Mouse (Mus musculus): ENCODE measurements around the gene Mrps24. TPM values are rescaled to one million over a fixed set of nuclear protein-coding genes. Genes with fewer than 3 reads are reported as not detected.

Mrps24 gene
- polyA plus RNA-seq (2015; fragmentation: Nextera tagmentation; extraction: Ambion mirVana): 197 and 212 TPM in 2 replicates

DNA sequence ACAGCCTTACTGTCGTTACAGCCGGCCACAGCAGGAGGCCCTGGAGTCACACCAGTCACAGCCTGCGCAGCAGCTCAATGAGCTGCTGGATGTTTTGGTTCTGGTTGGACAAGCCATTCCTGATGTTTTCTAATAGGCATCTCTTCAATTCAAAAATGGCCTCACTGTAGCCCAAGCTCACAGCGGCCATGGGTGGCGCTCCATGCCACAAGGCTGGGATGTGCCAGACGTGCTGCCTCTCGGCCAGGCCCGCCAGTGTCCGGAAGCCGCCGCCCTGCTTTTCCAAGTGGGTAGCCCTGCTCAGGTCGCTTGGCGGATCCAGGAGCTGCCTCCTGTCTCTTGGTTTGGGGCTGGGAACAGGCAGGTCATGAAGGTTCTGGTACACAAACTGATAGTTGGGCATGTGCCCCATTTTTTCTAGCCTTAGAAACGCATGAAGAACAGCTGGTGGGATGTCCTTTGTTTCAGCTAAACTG is at the start of gene Mrps24:
Gene Mrps24 (minus strand): TSS at position 51 of the 476 bp plus-strand sequence.
- no peaks in the 10 kb centered on the region for H3K27me3 ChIP-seq (ENCODE audit: insufficient read depth, low read length)
- H3K4me2 ChIP-seq (replicated peaks; ENCODE audit: low read depth, low read length): no peak within 1 kb of the TSS
- H3K27ac ChIP-seq (ENCODE audit: low read length): no peak within 1 kb of the TSS
- 84% methylated on average over 14 of the region's 14 CpGs for WGBS
- no peaks in the 10 kb centered on the region for H3K4me1 ChIP-seq (ENCODE audit: insufficient read depth, low read length)
- H3K9me3 ChIP-seq (ENCODE audit: low read length): no peaks in the 10 kb centered on the region
- H3K9ac ChIP-seq (replicated peaks; ENCODE audit: low read length): no peak within 1 kb of the TSS
- ATAC-seq (ENCODE audit: low FRiP score, low TSS enrichment): no peak
- peaks cover 44% of the 10 kb centered on the region for H3K36me3 ChIP-seq (ENCODE audit: insufficient read depth, low read length)
- H3K4me3 ChIP-seq (ENCODE audit: low read length): no peak within 1 kb of the TSS

DNA sequence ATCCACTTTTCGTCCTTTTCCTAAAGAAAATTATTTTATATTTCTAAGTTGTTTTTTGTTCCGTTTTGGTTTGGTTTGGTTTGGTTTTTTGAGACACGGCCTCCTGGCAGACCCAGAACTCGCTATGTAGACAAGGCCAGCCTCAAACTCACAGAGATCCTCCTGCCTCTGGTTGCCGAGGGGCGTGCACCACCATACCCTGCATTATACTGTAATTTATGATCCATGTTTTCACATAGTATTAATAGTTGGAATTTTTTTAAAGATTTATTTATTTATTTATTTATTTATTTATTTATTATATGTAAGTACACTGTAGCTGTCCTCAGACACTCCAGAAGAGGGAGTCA is 47.1 kb upstream of the Mrps24 start:
- peak overlapping the region; percentile 72 for H3K4me2 ChIP-seq (replicated peaks; ENCODE audit: low read depth, low read length)
- peak overlapping the region; percentile 60 for H3K9ac ChIP-seq (replicated peaks; ENCODE audit: low read length)
- no peaks in the 10 kb centered on the region for H3K9me3 ChIP-seq (ENCODE audit: low read length)
- H3K27me3 ChIP-seq (ENCODE audit: insufficient read depth, low read length): no peaks in the 10 kb centered on the region
- peak overlapping the region; percentile 55 for H3K4me3 ChIP-seq (ENCODE audit: low read length)
- ATAC-seq (ENCODE audit: low FRiP score, low TSS enrichment): no peak
- peak overlapping the region; percentile 97; the same call in 1 of the 2 replicates for H3K27ac ChIP-seq (ENCODE audit: low read length)
- H3K36me3 ChIP-seq (ENCODE audit: insufficient read depth, low read length): peaks cover 3% of the 10 kb centered on the region; the same call in 1 of the 2 replicates
- WGBS: 19% methylated on average over 6 of the region's 6 CpGs
- H3K4me1 ChIP-seq (ENCODE audit: insufficient read depth, low read length): peaks cover 11% of the 10 kb centered on the region

DNA sequence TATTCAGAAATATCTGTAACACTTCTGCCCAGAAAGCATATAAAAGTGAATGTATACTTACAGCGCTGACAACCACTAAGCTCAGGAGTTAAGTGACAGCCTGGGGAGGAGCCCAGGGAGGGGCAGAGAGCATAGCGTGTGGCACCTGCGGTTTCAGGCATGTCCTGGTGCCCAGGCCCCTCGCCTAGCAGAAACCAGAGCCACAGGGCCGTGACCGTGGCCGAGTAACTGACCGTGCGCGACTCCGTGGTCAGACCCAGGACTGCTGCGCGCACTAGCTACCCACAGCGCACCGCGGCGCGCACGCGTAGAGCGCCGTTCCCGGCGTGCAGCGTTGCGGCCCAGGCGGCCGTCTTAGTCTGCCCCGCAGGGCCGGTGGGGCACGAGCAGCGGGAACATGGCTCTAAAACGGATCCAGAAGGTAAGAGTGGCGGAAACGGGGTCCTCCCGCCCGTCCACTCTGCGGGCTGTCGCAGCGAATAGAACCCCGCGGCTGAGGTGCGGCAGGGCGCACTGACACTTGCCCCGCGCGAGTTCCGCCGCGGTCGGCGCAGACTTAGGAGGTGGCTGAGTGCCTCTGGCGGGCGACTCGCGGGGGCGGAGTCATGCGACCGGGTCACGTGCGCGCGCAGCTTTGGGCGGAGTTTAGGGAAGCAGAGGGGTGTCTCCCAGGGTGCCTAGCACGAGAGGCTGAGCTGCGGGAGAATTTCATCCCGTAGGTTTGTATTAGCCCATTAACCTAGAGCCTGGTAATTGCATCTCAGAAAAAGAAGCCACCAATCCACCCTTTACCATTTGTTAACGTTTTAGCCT is 46.5 kb upstream of the Mrps24 start, which contains the start of gene Urgcp:
Gene Urgcp (minus strand): TSS at position 557 of the 813 bp plus-strand sequence.
- Histone ChIP-seq H3K4me2 (replicated peaks; ENCODE audit: low read depth, low read length) (peak within 1 kb of the TSS; percentile 72), H3K27ac (ENCODE audit: low read length) (peak within 1 kb of the TSS; percentile 97), H3K4me3 (ENCODE audit: low read length) (peak within 1 kb of the TSS; percentile 55), H3K36me3 (ENCODE audit: insufficient read depth, low read length) (peaks cover 3% of the 10 kb centered on the region; the same call in 1 of the 2 replicates), H3K27me3 (ENCODE audit: insufficient read depth, low read length) (no peaks in the 10 kb centered on the region), H3K9me3 (ENCODE audit: low read length) (no peaks in the 10 kb centered on the region), H3K9ac (replicated peaks; ENCODE audit: low read length) (peak within 1 kb of the TSS; percentile 73), H3K4me1 (ENCODE audit: insufficient read depth, low read length) (peaks cover 11% of the 10 kb centered on the region)
- peak; percentile 99 for ATAC-seq (ENCODE audit: low FRiP score, low TSS enrichment)
- WGBS: under 1% methylated on average over 68 of the region's 68 CpGs

DNA sequence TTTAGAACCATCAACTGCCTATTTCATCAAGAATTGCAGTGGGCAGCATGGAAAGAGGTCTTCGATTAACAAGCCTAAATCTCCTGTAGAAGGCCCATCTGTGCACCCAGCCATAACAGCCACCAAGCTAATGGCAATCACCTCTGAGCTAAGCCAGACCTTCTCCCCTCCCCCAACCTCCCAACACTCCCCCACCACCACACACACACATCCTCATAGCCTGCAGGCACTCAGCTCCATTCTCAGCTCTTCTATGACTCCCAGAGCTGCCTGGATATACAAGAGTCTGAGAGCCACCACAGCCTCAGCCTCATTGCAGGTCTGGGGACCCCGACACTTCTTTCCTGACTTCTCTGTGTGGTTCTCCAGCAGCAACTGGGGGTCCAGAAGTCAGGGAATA is 38.3 kb upstream of the Mrps24 start:
- WGBS: 77% methylated on average over 2 of the region's 2 CpGs
- Histone ChIP-seq H3K9ac (replicated peaks; ENCODE audit: low read length) (no peak overlapping the region), H3K4me3 (ENCODE audit: low read length) (no peak overlapping the region), H3K9me3 (ENCODE audit: low read length) (peaks cover 13% of the 10 kb centered on the region), H3K4me1 (ENCODE audit: insufficient read depth, low read length) (no peaks in the 10 kb centered on the region), H3K4me2 (replicated peaks; ENCODE audit: low read depth, low read length) (no peak overlapping the region), H3K27me3 (ENCODE audit: insufficient read depth, low read length) (no peaks in the 10 kb centered on the region), H3K36me3 (ENCODE audit: insufficient read depth, low read length) (peaks cover 12% of the 10 kb centered on the region), H3K27ac (ENCODE audit: low read length) (no peak overlapping the region)
- ATAC-seq (ENCODE audit: low FRiP score, low TSS enrichment): no peak

DNA sequence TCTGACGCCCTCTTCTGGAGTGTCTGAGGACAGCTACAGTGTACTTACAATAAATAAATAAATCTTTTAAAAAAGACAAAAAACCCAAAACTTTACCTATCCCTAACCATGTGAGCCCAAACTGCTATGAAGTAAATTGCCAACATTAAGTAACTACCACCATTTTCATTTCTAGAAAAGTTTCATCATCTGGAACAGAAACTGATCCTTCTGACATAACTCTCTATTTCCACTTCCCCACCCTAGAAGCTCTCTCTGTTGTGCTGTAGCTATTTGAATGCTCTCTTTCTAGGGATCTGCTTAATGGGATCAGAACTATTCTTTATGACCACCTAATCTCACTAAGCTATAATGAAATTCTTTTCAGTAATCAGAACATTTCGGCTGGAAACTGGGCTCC is 29.5 kb upstream of the Mrps24 start:
- no peaks in the 10 kb centered on the region for H3K27me3 ChIP-seq (ENCODE audit: insufficient read depth, low read length)
- H3K36me3 ChIP-seq (ENCODE audit: insufficient read depth, low read length): no peaks in the 10 kb centered on the region
- no peak overlapping the region for H3K4me3 ChIP-seq (ENCODE audit: low read length)
- H3K9ac ChIP-seq (replicated peaks; ENCODE audit: low read length): no peak overlapping the region
- no peak for ATAC-seq (ENCODE audit: low FRiP score, low TSS enrichment)
- 0 out of 2 replicates have a peak, but pooled peaks cover 4% of the 10 kb centered on the region for H3K9me3 ChIP-seq (ENCODE audit: low read length)
- WGBS: 75% methylated on average over 2 of the region's 2 CpGs
- no peak overlapping the region for H3K4me2 ChIP-seq (replicated peaks; ENCODE audit: low read depth, low read length)
- H3K27ac ChIP-seq (ENCODE audit: low read length): no peak overlapping the region
- H3K4me1 ChIP-seq (ENCODE audit: insufficient read depth, low read length): 0 out of 2 replicates have a peak, but pooled peaks cover 2% of the 10 kb centered on the region

DNA sequence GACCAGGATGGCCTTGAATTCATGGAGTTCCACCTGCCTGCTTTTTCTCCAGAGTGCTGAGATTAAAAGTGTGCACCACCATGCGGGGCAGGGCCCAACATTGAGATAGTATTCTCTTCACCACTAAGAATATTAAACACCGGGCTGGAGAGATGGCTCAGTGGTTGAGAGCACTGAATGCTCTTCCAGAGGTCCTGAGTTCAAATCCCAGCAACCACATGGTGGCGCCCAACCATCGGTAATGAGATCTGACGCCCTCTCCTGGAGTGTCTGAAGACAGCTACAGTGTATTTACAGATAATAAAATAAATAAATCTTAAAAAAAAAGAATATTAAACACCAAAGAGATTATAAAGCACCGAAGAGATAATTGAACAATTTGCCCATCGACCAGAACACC is 26.6 kb upstream of the Mrps24 start:
- H3K4me1 ChIP-seq (ENCODE audit: insufficient read depth, low read length): peaks cover 10% of the 10 kb centered on the region; the same call in 1 of the 2 replicates
- no peak overlapping the region for H3K27ac ChIP-seq (ENCODE audit: low read length)
- H3K36me3 ChIP-seq (ENCODE audit: insufficient read depth, low read length): no peaks in the 10 kb centered on the region
- WGBS: 77% methylated on average over 7 of the region's 7 CpGs
- no peaks in the 10 kb centered on the region for H3K27me3 ChIP-seq (ENCODE audit: insufficient read depth, low read length)
- H3K4me2 ChIP-seq (replicated peaks; ENCODE audit: low read depth, low read length): no peak overlapping the region
- H3K9me3 ChIP-seq (ENCODE audit: low read length): 0 out of 2 replicates have a peak, but pooled peaks cover 4% of the 10 kb centered on the region
- H3K9ac ChIP-seq (replicated peaks; ENCODE audit: low read length): no peak overlapping the region
- ATAC-seq (ENCODE audit: low FRiP score, low TSS enrichment): no peak
- no peak overlapping the region for H3K4me3 ChIP-seq (ENCODE audit: low read length)

DNA sequence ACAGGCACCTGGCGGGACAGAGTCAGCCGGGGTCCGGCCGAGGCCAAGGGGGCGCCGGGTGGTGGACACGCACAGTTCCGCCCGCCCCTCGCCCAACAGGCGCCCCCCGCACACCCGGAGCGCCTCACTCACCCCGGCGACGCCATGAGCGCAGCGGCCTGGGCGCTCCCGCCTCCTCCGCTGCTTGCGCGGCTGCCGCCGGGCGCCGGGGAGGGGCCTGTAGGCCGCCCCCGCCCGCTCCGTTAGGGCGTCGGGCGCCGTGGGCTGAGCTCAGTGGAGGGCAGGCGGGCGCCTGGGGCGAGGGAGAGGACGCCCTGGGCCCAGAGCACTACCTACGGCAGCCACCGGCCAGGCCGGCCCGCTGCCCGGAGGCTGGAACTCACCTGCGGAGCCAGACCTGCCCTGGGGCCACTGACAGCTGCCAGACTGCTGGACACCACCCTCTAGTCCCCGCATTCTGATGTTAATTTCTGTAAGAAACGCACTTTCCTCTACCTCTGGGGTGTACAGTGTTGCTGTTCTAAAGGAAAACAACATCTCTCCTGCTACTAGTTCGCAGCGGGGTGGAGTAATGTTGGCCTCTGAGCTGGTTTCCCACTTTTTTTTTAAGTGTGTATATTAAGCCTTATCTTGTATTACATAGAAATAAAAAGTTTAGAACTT is 25.6 kb upstream of the Mrps24 start:
- H3K36me3 ChIP-seq (ENCODE audit: insufficient read depth, low read length): no peaks in the 10 kb centered on the region
- peak; percentile 94 for ATAC-seq (ENCODE audit: low FRiP score, low TSS enrichment)
- peak overlapping the region; percentile 89 for H3K4me3 ChIP-seq (ENCODE audit: low read length)
- H3K27me3 ChIP-seq (ENCODE audit: insufficient read depth, low read length): no peaks in the 10 kb centered on the region
- H3K9ac ChIP-seq (replicated peaks; ENCODE audit: low read length): peak overlapping the region; percentile 96
- peak overlapping the region; percentile 91 for H3K27ac ChIP-seq (ENCODE audit: low read length)
- WGBS: under 1% methylated on average over 34 of the region's 50 CpGs
- H3K4me2 ChIP-seq (replicated peaks; ENCODE audit: low read depth, low read length): peak overlapping the region; percentile 85
- H3K9me3 ChIP-seq (ENCODE audit: low read length): no peaks in the 10 kb centered on the region
- H3K4me1 ChIP-seq (ENCODE audit: insufficient read depth, low read length): peaks cover 10% of the 10 kb centered on the region; the same call in 1 of the 2 replicates

DNA sequence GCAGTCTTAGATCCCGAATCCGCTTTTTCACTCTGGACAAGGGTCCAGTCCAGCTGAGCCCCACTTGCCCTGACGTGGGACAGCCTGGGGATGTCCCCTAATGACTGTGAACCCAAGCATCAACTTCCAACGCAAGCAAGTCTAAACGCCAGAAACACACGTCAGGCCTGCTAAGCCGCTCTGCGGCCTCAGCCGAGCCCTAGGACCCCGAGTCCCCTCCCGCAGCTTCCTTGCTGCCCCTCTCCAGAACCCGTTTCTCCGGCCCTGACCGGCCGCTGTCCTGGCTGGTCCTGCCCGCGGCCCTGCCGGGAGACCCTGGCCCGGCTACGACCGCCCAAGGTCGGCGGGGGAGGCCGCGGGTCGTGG is 25.1 kb upstream of the Mrps24 start:
- ATAC-seq (ENCODE audit: low FRiP score, low TSS enrichment): peak; percentile 82
- under 1% methylated on average over 26 of the region's 26 CpGs for WGBS
- Histone ChIP-seq H3K36me3 (ENCODE audit: insufficient read depth, low read length) (no peaks in the 10 kb centered on the region), H3K4me1 (ENCODE audit: insufficient read depth, low read length) (peaks cover 10% of the 10 kb centered on the region; the same call in 1 of the 2 replicates), H3K4me3 (ENCODE audit: low read length) (peak overlapping the region; percentile 89), H3K4me2 (replicated peaks; ENCODE audit: low read depth, low read length) (peak overlapping the region; percentile 85), H3K27me3 (ENCODE audit: insufficient read depth, low read length) (no peaks in the 10 kb centered on the region), H3K9ac (replicated peaks; ENCODE audit: low read length) (peak overlapping the region; percentile 96), H3K27ac (ENCODE audit: low read length) (peak overlapping the region; percentile 91), H3K9me3 (ENCODE audit: low read length) (no peaks in the 10 kb centered on the region)

DNA sequence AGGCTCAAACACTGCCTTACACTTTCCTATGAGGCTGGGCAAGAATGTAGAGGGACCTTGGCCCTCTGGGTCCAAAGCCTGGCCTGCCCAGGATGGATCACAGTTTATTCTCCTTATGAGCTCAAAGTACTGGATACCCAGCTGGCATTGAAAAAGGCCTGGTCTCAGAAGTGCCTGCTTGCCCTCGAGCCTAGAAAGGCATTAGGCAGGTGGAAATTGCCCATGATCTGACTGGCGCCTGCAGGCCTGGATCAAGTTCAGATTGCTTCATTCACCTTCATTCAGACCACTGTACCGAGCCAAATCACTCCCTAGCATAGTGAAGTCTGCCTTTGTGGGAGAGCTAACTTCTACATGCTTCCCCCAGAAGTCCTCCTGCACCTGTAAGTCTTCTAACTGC is 24.4 kb upstream of the Mrps24 start:
- 51% methylated on average over 3 of the region's 3 CpGs for WGBS
- Histone ChIP-seq H3K27ac (ENCODE audit: low read length) (peak overlapping the region; percentile 16; the same call in 1 of the 2 replicates), H3K9ac (replicated peaks; ENCODE audit: low read length) (0 out of 2 replicates have a peak overlapping the region, but pooled peaks have one; percentile 35), H3K4me2 (replicated peaks; ENCODE audit: low read depth, low read length) (peak overlapping the region; percentile 85), H3K9me3 (ENCODE audit: low read length) (no peaks in the 10 kb centered on the region), H3K4me3 (ENCODE audit: low read length) (no peak overlapping the region), H3K36me3 (ENCODE audit: insufficient read depth, low read length) (no peaks in the 10 kb centered on the region), H3K4me1 (ENCODE audit: insufficient read depth, low read length) (peaks cover 10% of the 10 kb centered on the region; the same call in 1 of the 2 replicates), H3K27me3 (ENCODE audit: insufficient read depth, low read length) (no peaks in the 10 kb centered on the region)
- no peak for ATAC-seq (ENCODE audit: low FRiP score, low TSS enrichment)

All from kidney, embryonic 16.5 days (tissue).